Mouse (Mus musculus): ENCODE data around the gene Hist1h2bk.
"Not testable (repeated sequence)": the region's sequence is repeated elsewhere in the genome, so short reads cannot be mapped to it uniquely, and the experiment has no call there.

GRCm38 (mm10) chr13:22084140-22084539 lies 48.5 kb downstream of the Hist1h2bk start, which contains the start of gene Vmn1r188:
- TF ChIP-seq CTCF (IDR thresholded peaks at IDR 0.05; ENCODE audit: control insufficient read depth, insufficient read depth, low read length); POLR2A (IDR thresholded peaks at IDR 0.05; ENCODE audit: borderline replicate concordance, control insufficient read depth, low read depth, low read length): not testable (repeated sequence)

All from bone marrow, adult 2 months (tissue).